23 mouse cellular contexts compared by ENCODE assay signal in genomic region chr7:34790459-34790858, GRCm38 (mm10). TPM values are rescaled to one million over a fixed set of nuclear protein-coding genes. Genes with fewer than 3 reads are reported as not detected.
DNase-seq lines count a peak whose midpoint lies in the region; ATAC-seq and TF ChIP-seq lines count a peak whose summit lies in the region.
"Had no signal": no experiment of that assay in that cellular context is flagged by ENCODE, and none has a peak within 500 bp of the region (broad histone marks: within the 10 kb centered on the region; RNA-seq: fewer than 3 reads in every experiment).

No protein-coding gene starts in this region.

- ATAC-seq in forebrain, embryonic 11.5 days (replicated peaks; ENCODE audit: low FRiP score): no peak
- ATAC-seq in forebrain, embryonic 16.5 days: no peak

- no peak for TF ChIP-seq RAD21 in CH12.LX (IDR thresholded peaks at IDR 0.05; ENCODE audit: low read depth, low read length)

- H3K27ac ChIP-seq in forebrain, embryonic 11.5 days (ENCODE audit: low read depth, low read length): no peak overlapping the region
- H3K27ac ChIP-seq in forebrain, embryonic 16.5 days (ENCODE audit: low read length): no peak overlapping the region
- no peak overlapping the region for H3K27ac ChIP-seq in left cerebral cortex, adult 2 months
- H3K27ac ChIP-seq in CH12.LX (ENCODE audit: insufficient read depth, low read depth): no peak overlapping the region
- H3K27ac ChIP-seq: embryonic facial prominence, embryonic 12.5 days; hindbrain, embryonic 13.5 days; lung, embryonic 15.5 days had no signal

- no peak overlapping the region for H3K4me2 ChIP-seq in forebrain, embryonic 11.5 days (ENCODE audit: low read depth, low read length, severe bottlenecking)
- H3K4me2 ChIP-seq in forebrain, embryonic 16.5 days (ENCODE audit: low read length): no peak overlapping the region
- H3K4me2 ChIP-seq in CH12.LX (ENCODE audit: insufficient read depth, low read depth, poor library complexity, severe bottlenecking): no peak overlapping the region
- H3K4me2 ChIP-seq: embryonic facial prominence, embryonic 12.5 days; hindbrain, embryonic 13.5 days; liver, embryonic 11.5 days; lung, embryonic 15.5 days had no signal

- H3K36me3 ChIP-seq in forebrain, embryonic 11.5 days (ENCODE audit: control insufficient read depth, insufficient read depth, low read length): no peaks in the 10 kb centered on the region
- H3K36me3 ChIP-seq in forebrain, embryonic 16.5 days (ENCODE audit: control insufficient read depth, insufficient read depth): no peaks in the 10 kb centered on the region
- H3K36me3 ChIP-seq in CH12.LX (replicated peaks in 1 of 2; ENCODE audit: control insufficient read depth in 1 of 2, insufficient read depth in 1 of 2, low read length in 1 of 2): no peaks in the 10 kb centered on the region
- H3K36me3 ChIP-seq: embryonic facial prominence, embryonic 12.5 days; hindbrain, embryonic 13.5 days; lung, embryonic 15.5 days had no signal

- no peaks in the 10 kb centered on the region for H3K27me3 ChIP-seq in forebrain, embryonic 11.5 days (ENCODE audit: control insufficient read depth, insufficient read depth, low read length)
- no peaks in the 10 kb centered on the region for H3K27me3 ChIP-seq in forebrain, embryonic 16.5 days (replicated peaks; ENCODE audit: control insufficient read depth, insufficient read depth, low read length)
- H3K27me3 ChIP-seq in CH12.LX (replicated peaks): peaks cover 23% of the 10 kb centered on the region
- H3K27me3 ChIP-seq: embryonic facial prominence, embryonic 12.5 days; hindbrain, embryonic 13.5 days had no signal

- H3K9me3 ChIP-seq in forebrain, embryonic 11.5 days (ENCODE audit: control insufficient read depth, low read length): no peaks in the 10 kb centered on the region; the same call in 1 of the 2 replicates
- H3K9me3 ChIP-seq in forebrain, embryonic 16.5 days (ENCODE audit: control insufficient read depth, low read length): no peaks in the 10 kb centered on the region
- H3K9me3 ChIP-seq in CH12.LX (replicated peaks; ENCODE audit: low read length): peaks cover 6% of the 10 kb centered on the region
- H3K9me3 ChIP-seq: embryonic facial prominence, embryonic 12.5 days; hindbrain, embryonic 13.5 days; lung, embryonic 15.5 days had no signal

- H3K4me3 ChIP-seq in forebrain, embryonic 11.5 days (ENCODE audit: low read depth, low read length): no peak overlapping the region
- H3K4me3 ChIP-seq in forebrain, embryonic 16.5 days (replicated peaks; ENCODE audit: low read length): no peak overlapping the region
- no peak overlapping the region for H3K4me3 ChIP-seq in left cerebral cortex, adult 2 months
- no peak overlapping the region for H3K4me3 ChIP-seq in CH12.LX (replicated peaks in 1 of 3; ENCODE audit: low read depth in 2 of 3, low read length in 2 of 3, poor library complexity in 1 of 3)
- H3K4me3 ChIP-seq: embryonic facial prominence, embryonic 12.5 days; hindbrain, embryonic 13.5 days; lung, embryonic 15.5 days had no signal

- no peak for TF ChIP-seq EP300 in CH12.LX (IDR thresholded peaks at IDR 0.05; ENCODE audit: low read length)

- dilution Hi-C loops in CH12.LX (cut with MboI; ENCODE audit: extremely low pct_ligation_motif_present, extremely low pct_unique_long_range_greater_than_20kb, low sequenced_read_pairs): no loop called here

- no peak overlapping the region for H3K9ac ChIP-seq in forebrain, embryonic 11.5 days (ENCODE audit: low read length)
- no peak overlapping the region for H3K9ac ChIP-seq in forebrain, embryonic 16.5 days (replicated peaks; ENCODE audit: low read depth, low read length)
- H3K9ac ChIP-seq in CH12.LX (ENCODE audit: insufficient read depth, low read depth): no peak overlapping the region
- H3K9ac ChIP-seq: embryonic facial prominence, embryonic 12.5 days; hindbrain, embryonic 13.5 days; lung, embryonic 15.5 days had no signal

- in situ Hi-C loops in CH12.LX (cut with MboI; ENCODE audit: low pct_ligation_motif_present, low pct_unique_long_range_greater_than_20kb, low sequenced_read_pairs): no loop called here

- TF ChIP-seq CTCF in left cerebral cortex, adult 2 months (IDR thresholded peaks at IDR 0.05): peak; percentile 30
- peak; percentile 12 to 19; a peak in 2 of 4 replicates for TF ChIP-seq CTCF in CH12.LX (conservative IDR thresholded peaks at IDR 0.05 in 1 of 2, IDR thresholded peaks at IDR 0.05 in 1 of 2; ENCODE audit: low read depth in 2 of 2, low read length in 2 of 2)
- peak; percentile 26; the same call in 1 of the 2 replicates for TF ChIP-seq CTCF in brain, embryonic 14.5 days (IDR thresholded peaks at IDR 0.05; ENCODE audit: borderline replicate concordance, extremely low read depth, insufficient read depth, insufficient read length)

- intact Hi-C loops in left cerebral cortex, adult 2 months (cut with DNase I): no loop called here
- intact Hi-C loops in left cerebral cortex, postnatal 36 days (cut with DNase I): loop anchor here (5.0 kb wide), 1 partner anchor 68 kb away; no protein-coding TSS in a partner anchor

- peak; percentile 47 for DNase-seq in forebrain, embryonic 11.5 days (ENCODE audit: low spot score)
- no peak for DNase-seq in left cerebral cortex, adult 2 months (ENCODE audit: extremely low spot score in 1 of 2, low spot score in 2 of 2)
- DNase-seq in left cerebral cortex, postnatal 36 days (ENCODE audit: low spot score in 2 of 2): no peak
- DNase-seq in CH12.LX (ENCODE audit: extremely low read depth): no peak
- DNase-seq in brain, embryonic 14.5 days (ENCODE audit: low read depth): no peak
- DNase-seq in cerebellum, adult 8-10 months: no peak
- no peak for DNase-seq in layer of hippocampus, postnatal 10 days (ENCODE audit: low spot score in 2 of 2)
- DNase-seq: adrenal gland, adult 2 months; cerebellum, adult 2 months; gastrocnemius, postnatal 14 days; kidney, adult 11 months; kidney, postnatal 25 days; layer of hippocampus, adult 9-11 months; midbrain, embryonic 14.5 days; thymus, postnatal 14 days had no signal

- WGBS in forebrain, embryonic 11.5 days: 75% methylated on average over 7 of the region's 7 CpGs
- WGBS in forebrain, embryonic 16.5 days: 78% methylated on average over 7 of the region's 7 CpGs

- TF ChIP-seq POLR2A in CH12.LX (IDR thresholded peaks at IDR 0.05; ENCODE audit: low read depth, low read length): no peak
- TF ChIP-seq POLR2A in brain, embryonic 14.5 days (IDR thresholded peaks at IDR 0.05; ENCODE audit: borderline replicate concordance, extremely low read depth, insufficient read depth, insufficient read length, poor library complexity, severe bottlenecking): no peak

- H3K79me2 ChIP-seq in CH12.LX (replicated peaks; ENCODE audit: control insufficient read depth, extremely low read depth, insufficient read depth, poor library complexity, severe bottlenecking): no peaks in the 10 kb centered on the region

- no peaks in the 10 kb centered on the region for H3K4me1 ChIP-seq in forebrain, embryonic 11.5 days (replicated peaks; ENCODE audit: control insufficient read depth, insufficient read depth, low read length)
- no peaks in the 10 kb centered on the region for H3K4me1 ChIP-seq in forebrain, embryonic 16.5 days (replicated peaks; ENCODE audit: control insufficient read depth, insufficient read depth, low read length)
- H3K4me1 ChIP-seq in CH12.LX (ENCODE audit: control insufficient read depth in 1 of 2, insufficient read depth in 2 of 2): no peaks in the 10 kb centered on the region
- H3K4me1 ChIP-seq: embryonic facial prominence, embryonic 12.5 days; lung, embryonic 15.5 days had no signal

TF ChIP-seq in CH12.LX, 34 proteins besides CTCF, POLR2A, EP300 and RAD21:
- TF ChIP-seq IRF4 (IDR thresholded peaks at IDR 0.05; ENCODE audit: low read depth, low read length) (no peak), ZNF384 (IDR thresholded peaks at IDR 0.05; ENCODE audit: low read depth, low read length) (peak; percentile 58)

RNA-seq across cellular contexts. Expression of gene Chst8, which starts 22.1 kb away (rescaled TPM):
- polyA plus RNA-seq in forebrain, embryonic 11.5 days (2014; fragmentation: Nextera tagmentation; extraction: Ambion mirVana): 11.4 and 12.0 TPM in 2 replicates
- 9.9 and 12.0 TPM in 2 replicates for polyA plus RNA-seq in forebrain, embryonic 16.5 days (2015; fragmentation: Nextera tagmentation; extraction: Ambion mirVana)
- 10 to 100 TPM; 20.9 to 22.0 TPM for total RNA-seq in left cerebral cortex, adult 2 months (2021)
- total RNA-seq in left cerebral cortex, postnatal 36 days (2021): 10 to 100 TPM; 18.7 to 21.1 TPM
- 0.13 and 0.21 TPM in 2 replicates for total RNA-seq in CH12.LX (2012; rRNA removed)
- 0.27 and 0.31 TPM in 2 replicates for total RNA-seq in CH12.LX (2014; rRNA removed)
- 0.16 and 0.26 TPM in 2 replicates for polyA plus RNA-seq in CH12.LX (2012; ENCODE audit: insufficient read length, low read depth)
- 13.3 and 13.6 TPM in 2 replicates for polyA plus RNA-seq in brain, embryonic 14.5 days (2012; rRNA removed)
- 10 to 100 TPM; 24.0 to 34.8 TPM for total RNA-seq in layer of hippocampus, postnatal 10 days (2021)
- total RNA-seq: common myeloid progenitor, adult 5-6 weeks; megakaryocyte progenitor cell, adult 5-6 weeks; neutrophil, adult 5-6 weeks had no signal

Comparison
In these comparisons a context has a peak if more than half of its experiments do, and no peak if none do; other contexts are left out.
1. RNA of gene Chst8, which starts 22.1 kb away (total RNA-seq): 24.0 to 34.8 TPM in layer of hippocampus, postnatal 10 days, 20.9 to 22.0 TPM in left cerebral cortex, adult 2 months and 18.7 to 21.1 TPM in left cerebral cortex, postnatal 36 days; 0.13 to 0.31 TPM in CH12.LX; every median in the first group is over 10 times any median in the second.
2. Peak in every context shown above with its lines, with median percentiles within 50 percentile points of each other: CTCF ChIP-seq.